Mouse (Mus musculus) right cerebral cortex, postnatal 10 days (tissue): ENCODE data around the gene Pde4d.

Experiments
- DNase-seq, 2 experiments: peaks; one replicate each; pipeline ENCODE4 v3.0.0; 2021; ENCODE audit warnings: low spot score in 2 of 2

Gene Pde4d

GRCm38 (mm10) chr13:109992775-109993505 is 1543.2 kb downstream of the Pde4d start:
- peak; percentile 62 to 72 for DNase-seq

GRCm38 (mm10) chr13:109994240-109994764 is 1544.6 kb downstream of the Pde4d start:
- no peak for DNase-seq

GRCm38 (mm10) chr13:110002081-110002480 is 1552.3 kb downstream of the Pde4d start:
- no peak for DNase-seq
